Mouse (Mus musculus) brown adipose tissue, adult 24 weeks (tissue): ENCODE data around the gene Gabarapl2. TPM values are rescaled to one million over a fixed set of nuclear protein-coding genes. Genes with fewer than 3 reads are reported as not detected.
A peak's percentile ranks its signal among the peaks of the same experiment; 100 is the strongest.

ENCODE experiments used
- H3K27ac ChIP-seq: fragments of 200-500 bp; replicated peaks from 2 replicates; pipeline ENCODE4 v1.5.1; 2012; ENCODE audit warnings: low read depth, mild to moderate bottlenecking, low read length
- H3K4me1 ChIP-seq: fragments of 200-500 bp; 2 replicates; pipeline ENCODE4 v1.6.1; 2012; ENCODE audit warnings: low read length, mixed read lengths; ENCODE audit not compliant: control insufficient read depth, insufficient read depth, insufficient read length
- H3K4me3 ChIP-seq: fragments of 200-500 bp; 2 replicates; pipeline ENCODE4 v1.5.1; 2012; ENCODE audit warnings: low read depth, mild to moderate bottlenecking, low read length, moderate library complexity; ENCODE audit not compliant: insufficient read depth
- polyA plus RNA-seq: library from polyadenylated mRNA; stranded (reverse); fragments of >200 nt; gene quantifications from 2 replicates; pipeline ENCODE4 v1.2.4, GENCODE M21; 2012; ENCODE audit not compliant: missing spikeins, insufficient read depth, insufficient read length

Gabarapl2 gene
- polyA plus RNA-seq, result 116 and 142 TPM in 2 replicates

DNA sequence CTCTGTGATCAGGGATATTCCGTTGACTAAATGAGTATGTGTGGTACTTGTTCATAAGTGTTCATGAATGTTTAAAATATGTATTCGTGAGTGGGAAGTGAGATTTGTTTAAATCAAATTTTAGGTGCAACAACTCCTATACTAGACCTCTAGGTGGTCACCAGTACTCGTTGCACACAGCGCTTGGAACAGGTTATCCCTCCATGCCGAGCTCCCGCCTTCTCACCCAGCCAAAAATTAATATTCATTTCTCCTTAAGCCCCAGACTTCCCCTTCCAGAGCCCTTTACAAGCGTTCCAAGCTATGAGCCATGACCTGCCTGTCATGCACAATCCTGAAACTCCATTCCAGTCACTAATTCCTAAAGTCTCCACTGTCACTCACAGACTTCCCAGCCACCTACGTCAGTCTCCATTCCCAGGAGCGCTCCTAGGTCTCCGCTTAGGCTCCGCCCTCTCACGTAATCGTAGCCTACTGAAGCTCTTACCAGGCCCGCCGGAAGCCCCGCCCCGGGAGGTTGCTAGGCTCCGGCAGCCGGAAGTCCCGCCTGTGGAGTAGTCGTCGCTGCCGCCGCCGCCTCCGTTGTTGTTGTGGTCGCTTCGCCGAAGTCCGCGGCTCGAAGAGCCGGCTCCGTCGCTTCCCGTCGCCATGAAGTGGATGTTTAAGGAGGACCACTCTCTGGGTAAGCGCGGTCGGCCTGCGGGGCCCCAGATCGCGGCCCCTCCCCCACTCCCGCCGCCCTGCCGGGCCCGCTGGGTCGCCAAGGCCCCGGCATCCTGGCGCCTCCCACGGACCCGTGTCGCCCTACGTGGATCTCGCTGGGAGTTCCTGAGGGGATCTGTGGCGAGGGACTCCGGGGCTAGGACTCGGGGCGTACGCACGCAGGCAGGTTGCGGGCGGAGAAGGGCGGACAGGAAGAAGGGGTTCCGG, at the start of gene Gabarapl2:
Gabarapl2 (plus strand) TSS at position 533 of the 930 bp plus-strand sequence.
- Histone ChIP-seq H3K4me1 (0 out of 2 replicates have a peak, but pooled peaks cover 6% of the 10 kb centered on the region), H3K27ac (peak within 1 kb of the TSS; percentile 64), H3K4me3 (peak within 1 kb of the TSS; percentile 92)

DNA sequence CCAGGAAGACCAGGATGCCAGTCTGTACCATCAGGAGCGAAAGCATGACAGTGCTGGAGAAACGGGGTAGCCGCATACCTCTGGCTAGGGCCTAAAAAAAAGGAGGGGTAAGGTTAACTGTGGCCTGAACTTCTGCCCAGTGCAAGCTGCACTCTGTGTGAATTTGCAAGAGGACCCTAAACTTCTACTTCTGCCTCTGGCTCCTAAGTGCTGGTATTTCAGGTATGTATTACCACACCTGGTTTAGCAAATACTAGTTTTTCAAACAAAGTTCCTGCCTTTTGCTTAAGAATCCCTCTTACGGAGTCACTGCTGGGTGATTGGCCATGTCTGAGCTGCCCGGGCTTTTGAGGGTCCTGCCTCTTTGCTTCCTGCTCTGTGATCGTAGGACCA, 49.6 kb upstream of the Gabarapl2 start:
- Histone ChIP-seq H3K4me3 (no peak overlapping the region), H3K27ac (no peak overlapping the region), H3K4me1 (no peaks in the 10 kb centered on the region)

DNA sequence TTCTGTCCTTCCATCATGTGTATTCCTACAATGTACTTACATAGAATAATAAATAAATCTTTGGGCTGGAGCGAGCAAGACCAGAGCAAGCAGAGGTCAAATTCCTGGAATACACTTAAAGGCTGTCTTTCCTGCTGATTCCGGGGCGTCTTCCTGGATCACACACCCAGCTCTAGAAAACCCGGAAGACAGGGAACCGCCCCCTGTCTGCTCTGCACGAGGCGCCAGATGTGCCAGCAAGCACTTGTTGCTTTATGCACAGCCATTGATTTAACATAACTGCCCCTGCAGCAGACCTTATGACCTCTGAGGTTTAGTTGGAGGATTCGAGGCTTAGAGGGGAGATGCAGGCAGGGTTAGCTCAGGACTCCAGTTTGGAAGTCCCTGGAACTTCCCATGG, 48.5 kb upstream of the Gabarapl2 start:
- H3K4me1 ChIP-seq, result no peaks in the 10 kb centered on the region
- H3K4me3 ChIP-seq, result no peak overlapping the region
- H3K27ac ChIP-seq, result no peak overlapping the region

DNA sequence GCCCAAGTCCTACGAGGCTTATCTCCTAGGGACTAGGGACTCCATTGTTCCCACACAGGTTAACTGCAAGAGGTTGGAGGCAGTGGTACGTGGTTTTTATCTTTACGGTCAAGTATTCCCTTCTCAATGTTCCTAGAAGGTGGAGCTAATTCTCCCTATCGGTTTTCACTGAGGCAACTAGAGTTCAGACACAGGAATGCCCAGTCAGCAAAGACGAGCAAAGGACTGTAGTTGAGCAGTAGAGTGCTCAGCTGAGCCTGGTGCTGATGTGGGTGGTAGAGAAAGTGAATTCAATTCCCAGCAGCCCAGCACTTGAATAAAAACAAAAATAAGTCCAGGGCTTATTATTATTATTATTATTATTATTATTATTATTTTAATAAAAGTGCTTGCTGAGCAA, 47.9 kb upstream of the Gabarapl2 start:
- Histone ChIP-seq H3K4me3 (no peak overlapping the region), H3K4me1 (no peaks in the 10 kb centered on the region), H3K27ac (no peak overlapping the region)

DNA sequence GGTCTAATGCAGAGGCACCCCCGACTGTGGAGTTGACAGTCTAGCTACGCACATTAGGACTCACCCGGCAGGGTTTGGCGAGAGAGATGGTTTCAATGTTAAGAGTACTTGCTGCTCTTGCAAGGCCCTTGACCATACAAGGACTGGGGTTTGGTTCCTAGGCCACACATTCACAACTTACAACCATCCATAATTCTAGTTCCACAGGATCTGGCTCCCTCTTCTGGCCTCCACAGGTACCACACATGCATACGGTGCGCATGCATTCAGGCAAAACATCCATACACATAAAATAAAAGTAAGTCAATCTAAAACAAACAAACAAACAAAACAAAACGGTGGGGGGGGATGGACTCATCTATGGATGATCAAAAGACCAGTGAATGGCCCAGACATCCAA, 45.5 kb upstream of the Gabarapl2 start:
- Histone ChIP-seq H3K4me1 (no peaks in the 10 kb centered on the region), H3K27ac (no peak overlapping the region), H3K4me3 (no peak overlapping the region)

DNA sequence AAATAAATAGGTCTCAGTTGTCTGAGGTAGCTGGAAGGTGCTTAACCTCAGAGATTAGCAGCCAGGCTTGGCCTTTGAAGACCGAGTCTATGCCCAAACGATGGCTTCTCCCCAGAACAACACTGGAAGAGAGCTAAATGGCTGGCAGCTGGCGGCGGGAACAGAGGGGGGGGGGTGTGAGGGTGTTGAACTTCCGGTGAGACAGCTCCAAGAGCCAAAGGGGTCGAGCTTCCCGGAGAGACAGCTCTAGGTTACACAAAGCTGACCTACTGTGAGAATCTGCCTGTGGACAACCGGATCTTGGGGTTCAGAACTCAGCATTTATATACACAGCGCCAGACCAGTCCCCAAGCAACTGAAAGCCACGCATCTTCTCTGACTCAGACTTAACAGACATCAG, 41.9 kb upstream of the Gabarapl2 start:
- H3K4me1 ChIP-seq, result no peaks in the 10 kb centered on the region
- H3K4me3 ChIP-seq, result no peak overlapping the region
- H3K27ac ChIP-seq, result no peak overlapping the region

DNA sequence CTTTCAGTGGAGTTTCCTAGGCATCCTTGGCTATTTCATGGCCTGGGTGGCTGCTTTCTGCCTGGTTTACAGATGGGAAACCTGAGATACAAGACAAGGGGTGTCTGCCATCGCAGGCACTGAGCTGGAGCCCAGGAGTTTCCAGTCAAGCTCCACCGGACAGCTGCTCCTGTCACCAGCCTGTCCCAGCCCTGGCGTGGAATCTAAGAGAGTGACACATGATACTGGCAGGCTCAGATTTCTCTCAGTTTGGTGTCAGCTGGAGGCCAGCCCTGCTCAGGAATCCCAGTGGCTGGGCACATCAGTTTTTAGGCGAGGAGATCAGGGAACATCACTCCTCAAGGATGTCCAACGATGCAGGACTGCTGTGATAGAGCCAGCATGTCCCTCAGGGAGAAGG, 38.4 kb upstream of the Gabarapl2 start:
- H3K4me3 ChIP-seq, result no peak overlapping the region
- no peaks in the 10 kb centered on the region for H3K4me1 ChIP-seq
- H3K27ac ChIP-seq, result no peak overlapping the region

DNA sequence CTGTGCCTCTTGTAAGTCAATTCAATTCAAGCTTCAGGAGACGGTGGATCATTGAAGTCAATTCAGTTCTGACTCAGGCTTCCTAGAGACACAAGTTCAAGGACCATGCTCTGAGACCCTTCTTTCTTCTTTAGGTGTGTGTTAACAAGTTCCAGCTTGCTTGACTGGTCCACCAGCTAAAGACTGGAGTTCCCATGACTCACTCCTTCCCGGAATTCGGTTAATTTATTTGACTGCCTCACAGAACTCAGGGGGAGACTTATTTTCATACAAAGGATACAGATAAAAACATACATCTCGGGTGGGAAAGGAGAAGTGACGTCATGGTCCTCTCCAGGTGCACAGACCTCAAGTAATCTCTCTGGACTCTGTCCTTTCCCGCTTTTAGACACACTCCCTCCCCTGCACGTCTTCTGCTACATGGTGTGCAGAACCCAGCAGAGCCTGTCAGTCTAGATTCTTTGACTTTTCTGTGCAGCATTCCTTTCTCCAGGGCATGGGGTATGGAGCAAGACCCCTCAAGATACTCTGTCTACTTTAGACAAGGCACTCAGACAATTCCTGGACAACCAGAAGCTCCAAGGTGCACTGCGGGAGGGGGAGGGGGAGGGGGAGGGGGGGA, 34.9 kb upstream of the Gabarapl2 start:
- Histone ChIP-seq H3K27ac (no peak overlapping the region), H3K4me3 (no peak overlapping the region), H3K4me1 (no peaks in the 10 kb centered on the region)

DNA sequence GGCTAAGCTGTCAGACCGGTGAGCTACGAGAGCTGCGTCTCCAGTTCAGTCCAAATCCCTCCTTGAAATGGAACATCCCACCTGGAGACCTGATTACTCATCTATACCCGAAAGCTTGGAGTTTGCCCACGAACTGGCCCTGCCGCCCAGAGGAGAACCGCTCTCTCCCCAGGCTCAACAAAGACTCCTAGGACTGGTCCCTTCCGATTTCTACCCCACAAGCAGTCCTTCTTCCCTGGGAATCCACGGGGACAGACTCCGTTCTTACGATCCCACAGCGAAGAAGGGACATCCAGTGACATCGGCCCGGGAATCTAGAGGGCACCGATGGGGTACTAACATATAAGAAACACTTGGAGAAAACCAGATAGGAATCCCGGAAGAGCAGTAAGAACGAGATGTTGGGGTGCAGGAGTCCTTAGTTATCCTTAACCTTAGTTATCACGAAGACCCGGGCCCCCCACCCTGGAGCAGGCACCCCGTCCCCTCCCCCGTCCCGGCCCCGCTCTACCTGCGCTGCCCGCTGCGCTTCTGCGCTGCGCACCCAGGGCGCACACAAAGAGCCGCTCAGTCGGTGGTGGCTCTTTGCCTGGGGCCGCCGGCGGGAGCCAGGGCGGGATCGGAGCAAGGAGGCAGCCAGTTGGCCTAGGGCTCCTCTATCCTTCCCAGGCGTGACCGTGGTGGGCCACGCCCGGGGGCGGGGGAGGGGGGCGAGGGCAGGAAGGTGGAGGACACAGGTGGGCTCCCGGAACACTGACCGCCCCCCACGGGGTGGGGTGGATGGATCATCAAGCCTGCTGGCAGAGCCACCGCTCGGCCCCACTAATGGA, 30.7 kb upstream of the Gabarapl2 start, which contains the start of gene Chst5:
Chst5 (minus strand) TSS at position 827 of the 830 bp plus-strand sequence.
- Histone ChIP-seq H3K27ac (no peak within 1 kb of the TSS), H3K4me1 (no peaks in the 10 kb centered on the region; the same call in 1 of the 2 replicates), H3K4me3 (no peak within 1 kb of the TSS)

DNA sequence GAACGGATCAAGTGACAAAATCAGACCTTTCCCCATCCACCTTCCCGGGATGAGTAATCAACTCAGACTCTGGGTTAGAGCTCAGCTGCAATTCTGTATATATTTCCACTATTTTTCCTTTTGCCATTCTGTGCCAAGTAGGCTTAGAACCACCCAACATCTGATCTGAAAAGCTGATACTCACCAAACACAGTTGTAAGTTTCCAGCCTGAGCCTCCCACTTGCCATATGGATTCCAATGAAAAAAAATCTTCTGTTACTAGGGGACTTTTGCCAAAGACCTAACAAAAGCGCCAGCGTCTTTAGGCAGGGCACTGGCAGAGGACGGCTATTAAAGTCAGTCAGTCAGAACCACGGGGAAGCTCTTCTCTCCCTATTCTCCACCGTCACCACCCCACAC, 28.9 kb upstream of the Gabarapl2 start:
- Histone ChIP-seq H3K4me3 (no peak overlapping the region), H3K27ac (no peak overlapping the region), H3K4me1 (no peaks in the 10 kb centered on the region; the same call in 1 of the 2 replicates)

DNA sequence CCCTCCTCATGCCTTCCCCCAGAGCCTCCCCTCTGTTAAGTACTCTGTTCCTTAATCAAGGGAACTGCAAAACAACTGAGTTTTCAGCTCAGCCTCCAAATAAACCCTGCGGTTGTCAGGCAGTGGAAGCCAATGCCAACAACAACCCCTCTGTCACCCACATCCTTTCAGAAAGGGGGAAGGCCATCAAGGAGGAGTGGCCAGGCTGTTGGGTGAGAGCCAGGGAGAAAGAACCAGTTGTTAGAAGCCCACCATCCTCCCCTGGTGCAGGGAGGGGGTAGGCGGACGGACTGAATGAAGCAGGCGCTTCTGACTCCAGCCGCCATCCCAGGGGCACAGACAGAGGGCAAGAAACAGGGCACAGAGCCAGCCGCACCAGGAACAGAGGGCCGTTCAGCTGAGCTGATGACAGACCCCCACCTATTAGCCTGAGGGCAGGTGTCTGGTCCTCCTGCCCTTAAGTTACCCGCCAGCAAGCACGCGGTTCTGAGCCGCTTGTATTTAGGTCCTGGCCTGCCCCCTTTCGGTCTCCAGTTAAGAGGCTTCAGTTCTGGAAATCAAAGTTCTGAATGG, 27.6 kb upstream of the Gabarapl2 start:
- Histone ChIP-seq H3K4me1 (no peaks in the 10 kb centered on the region; the same call in 1 of the 2 replicates), H3K27ac (no peak overlapping the region), H3K4me3 (no peak overlapping the region)

DNA sequence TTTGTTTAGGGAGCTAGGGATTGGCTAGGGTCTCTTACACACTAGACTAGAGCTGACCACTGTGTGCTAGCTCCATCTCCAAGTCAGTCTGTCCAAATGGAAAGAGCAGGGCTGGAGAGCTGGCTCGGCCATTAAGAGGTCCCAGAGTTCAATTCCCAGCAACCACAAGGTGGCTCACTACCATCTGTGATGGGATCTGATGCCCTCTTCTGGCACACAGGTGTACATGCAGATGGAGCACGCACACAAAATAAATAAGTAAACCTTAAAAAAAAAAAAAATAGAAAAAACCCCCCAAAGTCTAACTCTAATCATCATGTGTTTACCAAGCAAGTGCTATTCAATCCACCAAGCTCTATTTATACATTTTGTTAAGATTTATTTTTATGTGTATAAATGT, 20.8 kb upstream of the Gabarapl2 start:
- Histone ChIP-seq H3K27ac (no peak overlapping the region), H3K4me1 (no peaks in the 10 kb centered on the region; the same call in 1 of the 2 replicates), H3K4me3 (no peak overlapping the region)

DNA sequence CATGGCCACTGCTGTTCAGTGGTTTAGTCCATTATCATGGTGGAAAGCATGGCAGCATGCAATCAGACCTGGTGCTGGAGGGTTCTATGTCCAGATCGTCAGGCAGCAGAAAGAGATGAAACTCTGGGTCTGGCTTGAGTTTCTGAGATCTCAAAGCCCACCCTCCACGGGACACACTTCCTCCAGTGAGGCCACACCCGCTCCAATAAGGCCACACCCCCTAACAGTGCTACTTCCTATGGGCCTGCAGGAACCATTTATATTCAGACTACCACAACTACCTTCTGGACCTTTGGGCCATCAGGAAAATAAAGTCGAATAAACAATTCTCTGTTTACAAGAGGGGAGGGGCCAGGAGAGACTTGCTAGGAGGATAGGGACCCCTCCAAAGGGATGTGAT, 19.5 kb upstream of the Gabarapl2 start:
- Histone ChIP-seq H3K27ac (no peak overlapping the region), H3K4me1 (no peaks in the 10 kb centered on the region), H3K4me3 (no peak overlapping the region)

DNA sequence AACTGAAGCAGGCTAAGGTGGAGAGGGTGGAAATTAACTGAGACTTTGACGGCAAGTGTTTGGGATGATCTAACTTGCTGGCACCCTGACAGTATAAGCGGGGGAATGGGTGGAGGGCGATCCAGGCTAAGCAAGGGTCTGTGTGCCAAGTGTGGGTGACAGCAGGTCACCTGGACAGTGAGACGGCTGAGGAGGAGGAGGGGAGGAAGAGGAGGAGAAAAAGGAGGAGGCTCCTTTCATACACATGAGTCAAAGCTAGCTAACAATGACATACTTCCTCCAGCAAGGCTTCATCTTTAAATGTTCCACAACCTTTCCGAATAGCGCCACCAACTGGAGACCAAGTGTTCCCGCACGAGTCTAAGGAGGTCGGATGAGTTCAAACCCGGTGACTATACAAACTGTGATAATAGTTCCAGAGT, 17.1 kb upstream of the Gabarapl2 start:
- Histone ChIP-seq H3K4me3 (peak overlapping the region; percentile 61), H3K4me1 (no peaks in the 10 kb centered on the region), H3K27ac (no peak overlapping the region)

DNA sequence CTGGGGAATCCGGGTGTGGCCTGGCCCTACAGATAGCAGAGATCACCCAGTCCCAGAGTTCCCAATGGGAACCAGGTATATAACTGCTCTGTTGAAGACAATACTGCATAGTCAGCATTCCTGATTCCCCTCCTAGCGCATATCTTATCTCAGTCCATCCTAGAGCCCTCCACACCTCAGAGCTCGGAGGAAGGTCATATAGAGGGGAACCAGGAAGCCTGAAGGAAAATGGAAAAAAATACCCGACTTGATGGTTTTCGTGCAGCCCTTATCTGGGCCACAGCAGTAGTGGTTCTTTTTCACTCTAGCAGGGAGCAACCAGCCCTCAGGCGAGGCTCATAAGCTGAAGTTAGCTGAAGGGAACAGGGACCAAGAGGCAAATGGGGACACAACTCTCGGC, 15.5 kb upstream of the Gabarapl2 start:
- Histone ChIP-seq H3K27ac (no peak overlapping the region), H3K4me1 (no peaks in the 10 kb centered on the region)

More for the DNA sequence above, 15.5 kb upstream of the Gabarapl2 start:
- H3K4me3 ChIP-seq, result no peak overlapping the region
